Mouse (Mus musculus): ENCODE data around the gene Rab1b.
"Not testable (repeated sequence)": the region's sequence is repeated elsewhere in the genome, so short reads cannot be mapped to it uniquely, and the experiment has no call there.

GRCm38 (mm10) chr19:5149041-5149440 lies 42.2 kb upstream of the Rab1b start:
- not testable (repeated sequence) for TF ChIP-seq POLR2A (IDR thresholded peaks at IDR 0.05; ENCODE audit: borderline replicate concordance, control insufficient read depth, low read depth, low read length); CTCF (IDR thresholded peaks at IDR 0.05; ENCODE audit: control insufficient read depth, insufficient read depth, low read length)
